Mouse (Mus musculus) urinary bladder, postnatal 36 days (tissue): ENCODE measurements at regions not wholly inside any gene's neighbourhood (a gene's known extent, or its start where the extent isn't known, plus 50 kb on each side); places are given as distances from the start of the nearest gene placed in this dataset.
"Not testable (repeated sequence)": the region's sequence is repeated elsewhere in the genome, so short reads cannot be mapped to it uniquely, and the experiment has no call there.

Experiments
- DNase-seq, 2 experiments: peaks; one replicate each; pipeline ENCODE4 v3.0.0; 2022; ENCODE audit warnings: low spot score in 2 of 2, mixed read lengths in 1 of 2

DNA sequence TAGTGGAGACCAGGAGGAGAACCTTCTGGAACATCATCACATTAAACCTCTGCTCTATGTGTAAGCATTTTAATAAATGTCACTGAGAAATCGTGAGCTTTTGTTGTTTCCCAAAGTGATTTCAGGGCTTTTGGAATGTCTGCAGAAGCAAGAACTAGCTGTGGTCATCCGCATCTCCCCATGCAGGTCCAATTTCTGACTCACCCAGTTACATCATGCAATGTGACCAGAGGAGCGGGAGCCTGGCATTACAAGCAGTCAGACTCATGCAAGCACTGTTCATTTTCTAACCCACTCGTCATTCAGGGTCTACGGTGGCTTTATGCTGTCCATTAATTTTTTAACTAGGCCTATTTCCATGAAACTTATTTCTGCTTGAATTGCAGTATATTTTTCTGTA lies 151.2 kb upstream of the Supt20 start:
- peak in 1 of 2 experiments; percentile 40 for DNase-seq

DNA sequence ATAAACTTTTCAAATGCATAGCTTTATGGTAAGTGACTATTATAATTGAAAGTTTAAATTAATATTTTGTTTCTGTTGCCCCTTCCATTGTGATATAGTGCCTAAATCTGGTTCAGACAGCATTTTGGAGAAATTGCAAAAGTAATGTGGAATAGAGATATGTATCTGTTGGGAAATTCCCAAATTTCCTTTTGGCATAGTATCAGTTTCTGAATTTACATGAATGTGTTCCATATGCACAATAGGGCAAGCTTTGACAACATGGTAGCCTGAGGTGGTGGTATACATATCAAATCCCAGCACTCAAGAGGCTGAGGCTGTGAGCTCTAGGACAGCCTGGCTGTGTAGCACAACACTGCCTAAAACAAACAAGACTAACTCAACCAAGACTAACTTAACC lies 147.2 kb upstream of the Supt20 start:
- no peak for DNase-seq

GRCm38 (mm10) chr3:54551908-54552307 lies 140.7 kb upstream of the Supt20 start:
- peak; percentile 4 to 8 for DNase-seq

- no peak for DNase-seq
These were observed 136.7 kb upstream of the Supt20 start for GRCm38 (mm10) chr3:54555954-54556353.

DNA sequence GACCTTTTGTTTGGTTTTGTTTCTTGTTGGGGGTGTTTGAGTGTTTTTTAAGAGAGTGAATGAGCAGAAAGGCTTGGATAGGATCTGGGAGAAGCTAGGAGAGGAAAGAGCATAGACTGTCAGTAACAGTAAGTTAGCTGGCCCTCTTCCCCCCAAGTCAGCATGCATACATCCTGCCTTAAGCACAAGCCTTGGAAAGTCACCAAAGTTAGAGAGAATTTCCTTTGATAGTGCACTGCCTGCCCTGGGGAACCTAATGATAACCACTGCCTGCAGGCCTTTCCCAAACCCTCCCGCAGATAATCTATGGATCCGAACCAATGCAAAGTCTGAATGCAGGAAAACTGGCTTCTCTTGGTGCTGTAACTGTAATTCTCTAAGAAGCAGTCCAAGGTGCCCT lies 133.6 kb upstream of the Supt20 start:
- no peak for DNase-seq

DNA sequence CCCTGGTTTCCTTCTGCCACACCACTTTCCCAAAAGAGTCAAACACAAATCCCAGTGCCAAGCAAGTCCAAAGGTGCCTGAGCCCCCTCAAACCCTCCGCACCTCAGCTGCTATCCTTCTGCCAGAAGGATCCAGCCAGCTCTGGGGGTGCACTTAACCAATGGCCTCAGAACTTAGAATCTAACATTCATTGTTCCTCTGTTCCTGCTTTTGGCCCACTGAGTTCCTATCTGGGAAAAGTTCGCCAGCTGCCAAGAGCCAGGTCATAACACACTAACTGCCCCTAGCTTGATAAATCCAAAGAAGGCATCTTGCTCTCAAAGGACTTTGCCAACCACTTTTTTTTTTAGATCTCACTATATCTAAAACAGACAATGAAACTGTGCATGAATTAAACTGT lies 133.1 kb upstream of the Supt20 start:
- DNase-seq: no peak

DNA sequence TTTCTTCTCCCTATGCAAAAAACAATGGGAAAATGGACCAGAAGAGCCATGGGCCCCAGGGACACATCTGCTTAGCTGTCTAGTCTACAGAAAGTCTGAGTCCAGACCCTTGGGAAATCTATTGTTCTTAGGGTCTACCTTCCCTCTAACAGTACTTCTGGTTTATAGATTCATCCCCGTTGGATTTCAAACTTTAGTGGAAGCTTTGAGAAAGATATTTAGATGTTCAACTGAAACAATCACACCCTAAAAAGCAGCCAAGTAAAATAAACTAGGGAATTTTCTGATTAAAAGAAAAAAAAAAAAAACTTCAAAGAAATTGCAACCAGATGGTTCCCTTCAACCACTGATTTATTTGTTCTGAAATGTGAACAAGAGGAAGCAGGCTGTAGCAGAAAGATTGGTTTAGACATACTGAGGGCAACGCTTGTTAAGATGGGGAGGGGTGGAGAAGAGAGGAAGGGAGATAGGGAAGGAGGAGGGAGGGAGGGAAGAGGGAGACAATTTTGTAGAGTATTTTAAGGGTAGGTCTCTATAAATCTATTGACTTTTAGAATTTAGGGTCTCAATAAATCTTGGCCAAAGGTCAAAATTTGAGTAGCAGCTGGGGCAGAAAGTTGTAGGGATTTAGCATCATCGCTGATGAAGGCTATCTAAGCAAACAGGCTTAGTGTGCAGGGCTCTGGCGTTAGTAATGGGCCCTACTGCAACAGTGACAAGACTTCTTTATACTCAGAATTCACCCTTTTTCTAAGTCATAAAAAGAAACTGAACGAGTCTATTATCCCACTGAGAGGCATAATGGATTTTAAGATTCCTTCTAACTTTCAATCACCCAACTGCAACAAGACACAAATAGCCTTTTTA lies 132.3 kb upstream of the Supt20 start:
- no peak for DNase-seq

GRCm38 (mm10) chr3:54567329-54567728 lies 125.3 kb upstream of the Supt20 start:
- no peak for DNase-seq

DNA sequence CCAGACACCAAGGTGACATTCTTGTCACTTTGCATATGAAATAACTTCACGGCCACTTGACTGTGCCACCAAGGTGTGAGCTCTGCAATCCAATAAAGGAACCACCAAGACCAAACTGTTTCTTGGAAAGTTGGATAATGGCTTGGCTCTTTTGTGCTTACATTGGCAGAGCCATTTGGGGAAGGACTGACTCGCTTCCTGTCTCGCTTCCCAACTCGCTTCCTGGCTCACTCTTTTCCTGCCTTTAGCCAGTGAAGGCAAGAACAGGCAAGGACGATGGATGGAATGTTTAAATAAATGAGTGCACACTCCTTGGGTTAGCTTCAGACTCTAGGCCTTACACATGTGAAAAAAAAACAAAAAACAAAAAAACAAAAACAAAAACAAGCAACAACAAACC lies 124.5 kb upstream of the Supt20 start:
- DNase-seq: no peak

DNA sequence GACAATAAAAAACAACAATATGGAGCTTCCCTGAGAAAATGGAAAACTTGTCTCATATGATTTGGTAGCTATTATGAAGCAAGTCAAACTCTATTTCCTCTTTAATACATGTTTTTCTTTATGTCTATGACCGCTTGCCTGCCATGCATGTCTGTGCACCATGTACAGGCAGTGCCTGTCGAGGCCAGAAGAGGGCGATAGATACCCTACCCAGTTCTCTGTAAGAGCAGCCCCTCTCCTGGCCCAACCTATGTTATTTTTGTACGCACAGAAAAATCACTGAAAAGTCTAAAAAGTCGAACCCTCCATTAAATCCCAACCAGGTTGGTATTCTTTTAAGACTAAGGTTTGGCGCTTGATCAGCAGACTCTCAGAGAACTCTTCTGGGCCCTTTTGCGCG lies 122.1 kb upstream of the Supt20 start:
- DNase-seq: no peak

DNA sequence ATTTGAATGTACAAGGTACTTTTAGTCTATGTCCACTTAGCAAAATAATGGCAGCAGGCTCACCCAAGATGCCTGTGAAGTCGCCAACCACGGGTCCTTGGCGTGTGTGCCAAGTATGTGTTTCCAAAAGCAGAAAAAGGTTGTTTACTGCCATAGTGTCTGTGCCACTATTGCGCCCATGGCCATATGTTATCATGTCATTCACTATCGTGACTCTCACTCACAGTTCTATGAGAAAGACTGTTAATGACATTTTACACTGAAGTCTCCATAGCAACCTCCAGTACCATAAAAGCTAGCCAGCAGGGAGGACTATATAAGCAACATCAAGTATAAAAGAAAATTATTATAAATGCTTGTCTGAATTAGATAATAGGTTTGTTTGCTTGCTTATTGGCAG lies 114.8 kb upstream of the Supt20 start:
- DNase-seq: no peak

DNA sequence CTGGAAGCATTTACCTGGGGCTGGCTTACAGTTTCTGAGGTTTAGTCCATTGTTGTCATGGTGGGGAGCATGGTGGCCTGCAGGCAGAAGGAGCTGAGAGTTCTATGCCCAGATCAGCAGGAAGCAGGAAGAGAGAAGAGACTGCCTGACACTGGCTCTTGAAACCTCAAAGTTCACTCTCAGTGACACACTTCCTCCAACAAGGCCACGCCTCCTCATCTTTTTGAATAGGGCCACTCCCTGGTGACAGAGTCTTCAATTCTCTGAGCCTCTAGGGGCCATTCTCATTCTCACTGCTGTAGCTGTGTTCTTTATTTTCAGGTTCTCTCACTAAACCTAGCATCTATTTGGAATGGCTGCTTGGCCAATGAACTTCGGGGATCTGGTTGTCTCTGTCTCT lies 113.2 kb upstream of the Supt20 start:
- no peak for DNase-seq

- no peak for DNase-seq
These were observed 112.3 kb upstream of the Supt20 start for GRCm38 (mm10) chr3:54580339-54580738.

GRCm38 (mm10) chr3:54585781-54586180 lies 106.8 kb upstream of the Supt20 start:
- not testable (repeated sequence) for DNase-seq

DNA sequence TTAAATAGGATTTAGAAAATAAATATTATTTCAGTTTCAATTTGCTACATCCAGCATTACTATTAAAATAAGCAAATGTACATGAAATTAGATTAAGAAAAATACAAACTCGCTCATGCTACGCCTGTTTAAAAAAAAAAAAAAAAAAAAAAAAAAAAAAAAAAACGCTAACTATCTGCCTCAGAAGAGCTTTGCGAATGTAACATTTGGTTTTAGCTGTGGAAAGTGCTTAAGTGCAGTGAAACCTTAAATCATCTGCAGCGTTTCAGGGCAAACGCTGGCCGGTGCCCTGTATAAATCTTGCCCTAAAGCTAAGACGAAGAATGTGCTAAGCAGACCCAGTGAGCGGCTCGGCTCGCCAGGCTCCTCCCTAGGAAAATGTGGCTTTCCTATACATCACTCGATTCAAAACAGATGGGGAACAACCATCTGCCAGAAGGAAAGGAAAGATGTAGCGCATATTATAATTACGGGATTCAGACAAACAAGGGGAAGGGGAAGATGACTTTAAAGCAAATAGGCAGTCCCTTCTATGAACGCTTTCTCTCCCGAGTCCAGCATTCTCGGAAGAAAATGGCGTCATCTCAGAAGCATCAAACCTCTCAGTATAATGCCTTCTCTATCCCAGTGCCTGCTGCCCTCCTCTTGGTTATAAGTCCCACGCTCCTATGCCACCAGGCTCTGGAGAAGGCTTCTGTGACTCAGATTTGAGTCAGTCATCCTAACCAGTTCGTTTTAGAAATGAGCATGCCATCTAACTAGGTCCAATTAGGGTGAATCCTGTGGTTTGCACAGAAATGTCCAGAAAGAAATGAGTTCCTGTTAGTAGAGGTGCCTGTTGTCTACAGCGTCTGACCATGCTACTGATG lies 105.2 kb upstream of the Supt20 start:
- no peak for DNase-seq

DNA sequence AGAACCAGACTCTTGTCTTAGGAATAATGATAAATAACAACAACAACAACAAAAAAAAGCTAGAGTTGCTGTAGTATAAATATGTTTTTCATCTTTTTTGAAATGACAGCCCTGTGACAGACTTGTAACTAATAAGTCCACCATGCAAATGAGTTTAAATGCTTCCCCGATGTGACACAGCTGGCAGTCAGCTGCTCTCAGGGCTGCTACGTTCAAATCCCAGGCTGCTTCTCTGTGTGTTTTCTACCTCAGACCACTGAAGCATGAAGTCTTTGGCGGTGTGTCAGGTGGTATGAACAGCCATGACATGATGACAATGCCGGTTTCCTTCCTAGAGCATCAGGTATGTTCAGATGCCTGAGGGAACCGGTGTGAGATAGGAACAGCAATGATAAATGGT lies 104.4 kb upstream of the Supt20 start:
- DNase-seq: no peak

- no peak for DNase-seq
These were observed 102.6 kb upstream of the Supt20 start for GRCm38 (mm10) chr3:54589976-54590375.

DNA sequence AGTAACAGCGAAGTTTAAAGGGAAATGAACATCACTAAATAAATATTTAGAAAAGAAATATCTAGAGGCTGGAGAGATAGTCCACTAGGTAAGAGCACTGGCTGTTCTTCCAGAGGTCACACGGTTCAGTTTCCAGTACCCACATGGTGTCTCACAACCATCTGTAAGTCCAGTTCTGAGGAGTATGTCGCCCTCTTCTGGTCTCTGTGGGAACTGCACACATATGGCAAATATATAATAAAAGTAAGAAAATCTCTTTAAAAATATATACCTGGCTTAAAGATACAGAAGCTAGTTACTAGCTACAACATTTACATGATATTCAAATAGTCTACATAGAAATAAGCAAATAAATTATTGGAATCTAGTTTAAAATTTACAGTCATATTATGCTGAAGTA lies 101.4 kb upstream of the Supt20 start:
- DNase-seq: no peak

DNA sequence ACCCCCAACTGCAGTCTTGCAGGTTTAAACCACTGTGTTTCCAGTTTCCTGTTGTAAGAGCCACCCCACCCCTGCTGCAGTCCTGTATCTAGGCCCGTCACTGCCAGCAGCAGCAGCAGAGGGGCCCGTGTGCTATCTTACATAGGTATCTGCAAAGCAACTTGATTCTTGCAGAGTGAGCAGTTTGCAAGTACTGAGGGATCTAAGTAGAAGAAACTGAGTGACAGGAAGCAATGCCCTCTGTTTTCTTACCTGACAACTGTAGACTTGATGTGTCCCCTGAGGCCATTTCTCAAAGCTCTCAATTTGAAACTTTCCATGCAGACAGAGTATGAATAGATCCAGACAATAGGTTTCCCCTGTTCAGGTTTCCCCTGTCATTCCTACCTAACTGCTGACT lies 100.5 kb upstream of the Supt20 start:
- no peak for DNase-seq

GRCm38 (mm10) chr3:54592655-54593428 lies 99.8 kb upstream of the Supt20 start:
- DNase-seq: no peak

DNA sequence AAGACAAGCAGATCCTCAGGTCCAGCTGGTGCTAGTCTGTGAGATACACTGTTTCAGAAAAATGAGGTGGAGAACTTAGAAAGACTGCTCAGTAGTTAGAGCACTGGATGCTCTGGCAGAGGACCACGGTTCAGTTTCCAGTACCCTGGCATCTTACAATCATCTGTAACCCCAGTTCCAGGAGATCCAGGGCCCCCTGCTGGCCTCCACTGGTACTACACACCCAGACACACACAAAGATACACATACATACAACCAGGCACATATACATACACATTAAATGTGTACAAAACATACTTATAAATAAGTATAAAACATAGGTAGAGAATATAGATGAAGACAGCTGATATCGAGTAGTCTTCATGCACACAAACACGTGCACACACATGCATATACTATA lies 97.4 kb upstream of the Supt20 start:
- no peak for DNase-seq
